Mouse (Mus musculus) c-Kit-negative CD71-positive TER-119-positive erythroid progenitor cells, embryonic 14.5 days (primary cell): Measurements from ENCODE around the gene Rpl11.
"Not testable (repeated sequence)": the region's sequence is repeated elsewhere in the genome, so short reads cannot be mapped to it uniquely, and the experiment has no call there.

Experiments
- DNase-seq: peaks from one replicate; pipeline ENCODE4 v3.0.0-alpha.2; 2013; ENCODE audit warnings: low read depth, low spot score

Rpl11 gene

GRCm38 (mm10) chr4:135980223-135980622 lies 73.0 kb downstream of the Rpl11 start:
- DNase-seq, result not testable (repeated sequence)
